Mouse (Mus musculus) adrenal gland, adult 18-20 months (tissue): Measurements from ENCODE around the gene Cul3. TPM values are rescaled to one million over a fixed set of nuclear protein-coding genes. Genes with fewer than 3 reads are reported as not detected.
A peak's percentile ranks its signal among the peaks of the same experiment; 100 is the strongest.
"Not testable (repeated sequence)": the region's sequence is repeated elsewhere in the genome, so short reads cannot be mapped to it uniquely, and the experiment has no call there.

Source experiments
- DNase-seq, 2 experiments: peaks; one replicate each; pipeline ENCODE4 v3.0.0; 2021 to 2022; ENCODE audit warnings: low spot score in 2 of 2
- long read RNA-seq, 2 experiments: library from polyadenylated mRNA; stranded (forward); transcript quantifications; one replicate each; pipeline ENCODE4 v2.0.0; 2021
- total RNA-seq, 2 experiments: library from RNA; stranded (reverse); gene quantifications; 1 replicate in 1 of 2; 2 replicates in 1 of 2; pipeline ENCODE4 v1.2.3; 2021

The Cul3 gene
- total RNA-seq, result 100 to 1,000 TPM; 121 to 125 TPM
- long read RNA-seq, experiment 1, full-length matches to known transcripts, result 81 of 88 reads
- long read RNA-seq, experiment 1, partial matches to known transcripts, result 0 of 88 reads
- long read RNA-seq, experiment 1, other reads (novel, unspliced or antisense), result 7 of 88 reads
- long read RNA-seq, experiment 2, full-length matches to known transcripts, result 266 of 303 reads
- long read RNA-seq, experiment 2, partial matches to known transcripts, result 10 of 303 reads
- long read RNA-seq, experiment 2, other reads (novel, unspliced or antisense), result 27 of 303 reads

GRCm38 (mm10) chr1:80340436-80341376, at the start of gene Cul3:
TSS of gene Cul3 (minus strand) at chr1:80340480.
- DNase-seq, result peak; percentile 90 to 91

DNA sequence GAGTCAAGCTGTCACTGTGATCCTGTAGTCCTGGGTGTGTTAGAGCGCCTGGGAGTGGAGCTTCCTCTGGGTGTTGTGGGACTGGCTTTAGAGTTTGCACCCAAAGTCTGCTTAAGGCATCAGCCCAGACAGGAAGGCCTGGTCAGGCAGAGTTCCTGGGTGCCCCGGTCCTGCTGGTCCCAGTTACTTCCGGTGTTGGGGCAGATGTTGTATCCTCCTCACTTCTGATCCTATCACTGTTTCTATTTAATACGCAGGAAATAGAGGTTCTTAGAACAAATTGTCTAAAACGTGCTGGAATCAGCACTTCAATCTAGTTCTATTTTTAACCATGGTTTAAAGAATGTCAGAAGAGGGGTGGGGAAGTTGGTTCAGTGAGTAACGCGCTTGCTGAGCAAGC, 49.2 kb upstream of the Cul3 start:
- no peak for DNase-seq

GRCm38 (mm10) chr1:80383613-80384589, 43.6 kb upstream of the Cul3 start:
- no peak for DNase-seq

- no peak for DNase-seq
These were observed 42.6 kb upstream of the Cul3 start for GRCm38 (mm10) chr1:80382928-80383327.

DNA sequence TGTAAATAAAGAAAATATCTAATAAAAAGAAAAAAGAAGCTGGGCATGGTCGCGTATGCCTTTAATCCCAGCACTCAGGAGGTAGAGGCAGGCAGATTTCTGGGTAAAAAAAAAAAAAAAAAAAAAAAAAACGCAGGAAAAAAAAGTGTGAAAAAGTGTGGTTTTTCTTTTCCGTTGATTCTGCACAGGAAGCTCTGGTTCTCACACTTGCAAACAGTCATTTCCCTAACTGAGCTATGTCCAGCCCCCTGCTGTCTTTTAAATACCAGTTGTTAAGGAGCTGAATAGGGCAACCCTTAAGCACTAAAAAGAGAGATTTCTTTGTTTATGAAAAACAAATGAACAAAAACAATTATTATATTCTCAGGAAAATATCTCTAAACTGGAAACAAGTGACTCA, 41.0 kb upstream of the Cul3 start:
- no peak for DNase-seq

DNA sequence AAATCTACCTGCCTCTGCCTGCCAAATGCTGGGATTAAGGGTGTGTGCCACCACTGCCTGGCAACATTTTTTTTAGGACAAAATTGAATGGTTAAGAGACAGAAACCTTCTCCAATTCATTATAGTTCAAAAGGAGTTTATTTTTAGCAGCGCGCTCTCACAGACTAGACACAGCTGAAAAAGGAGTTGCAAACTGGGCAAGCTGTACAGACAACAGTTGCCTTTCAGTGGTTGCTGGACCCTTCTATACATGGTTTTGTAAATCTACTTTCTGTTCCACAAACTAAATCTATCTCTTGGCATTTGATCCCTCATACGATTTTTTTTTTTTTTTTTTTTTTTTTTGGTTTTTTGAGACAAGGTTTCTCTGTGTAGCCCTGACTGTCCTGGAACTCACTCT, 31.7 kb upstream of the Cul3 start:
- DNase-seq, result no peak

DNA sequence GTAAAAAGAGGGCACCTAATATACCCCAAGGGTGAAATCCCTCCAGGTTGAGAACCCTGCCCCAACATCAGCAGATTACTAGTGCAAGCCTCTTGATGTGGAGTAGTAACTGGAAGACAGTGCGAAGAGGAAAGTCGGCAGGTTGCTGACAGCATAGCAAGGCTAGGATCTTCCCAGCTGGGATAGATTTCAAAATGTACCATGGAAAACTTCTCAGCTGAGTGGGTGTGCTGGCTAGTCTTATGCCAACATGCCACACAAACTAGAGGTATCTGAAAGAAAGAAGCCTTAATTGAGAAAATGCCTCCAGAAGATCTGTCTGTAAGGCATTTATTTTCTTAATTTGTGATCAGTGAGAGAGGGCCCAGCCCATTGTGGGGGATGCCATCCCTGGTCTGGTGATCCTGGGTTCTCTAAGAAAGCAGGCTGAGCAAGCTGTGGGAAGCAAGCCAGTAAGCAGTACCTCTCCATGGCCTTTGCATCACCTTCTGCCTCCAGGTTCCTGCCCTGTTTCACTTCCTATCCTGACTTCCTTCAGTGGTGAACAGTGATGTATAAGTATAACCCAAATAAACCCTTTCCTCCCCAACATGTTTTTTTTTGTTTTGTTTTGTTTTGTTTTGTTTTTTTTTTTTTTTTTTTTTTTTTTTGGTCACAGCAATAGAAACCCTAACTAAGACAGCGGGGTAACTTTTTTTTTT, 31.1 kb upstream of the Cul3 start:
- DNase-seq, result no peak

DNA sequence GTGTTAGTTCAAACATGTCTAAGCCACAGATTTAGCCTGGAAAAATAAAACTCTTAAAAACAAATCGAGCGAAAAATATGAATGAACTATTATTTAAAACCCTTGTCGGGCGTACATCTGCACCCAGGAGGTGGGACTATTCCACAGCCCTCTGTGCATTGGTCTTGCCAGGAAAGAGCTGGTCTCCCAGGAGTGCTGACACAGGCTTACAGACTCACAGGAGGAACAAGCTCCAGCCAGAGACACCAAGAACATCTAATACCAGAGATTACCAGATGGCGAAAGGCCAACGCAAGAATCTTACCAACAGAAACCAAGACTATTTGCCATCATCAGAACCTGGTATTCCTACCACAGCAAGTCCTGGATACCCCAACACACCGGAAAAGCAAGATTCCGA, 23.2 kb upstream of the Cul3 start:
- no peak for DNase-seq

GRCm38 (mm10) chr1:80362946-80363345, 22.7 kb upstream of the Cul3 start:
- no peak for DNase-seq

DNA sequence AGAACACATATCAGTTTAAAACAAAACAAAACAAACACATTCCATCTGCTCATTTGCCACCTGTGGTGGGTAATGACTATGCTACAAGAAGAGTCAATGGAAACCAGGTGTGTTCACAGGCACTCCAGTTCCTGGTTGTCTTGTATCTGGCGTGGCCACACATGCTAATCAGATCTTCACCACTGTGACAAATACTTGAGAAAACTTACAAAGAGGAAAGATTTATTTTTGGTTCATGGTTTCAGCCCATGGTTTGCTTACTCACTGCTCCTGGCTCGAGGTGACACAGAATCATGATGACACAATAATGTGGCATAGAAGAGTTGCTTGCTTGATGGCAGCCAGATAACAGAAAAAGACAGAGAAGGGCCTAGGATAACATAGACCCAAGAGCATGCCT, 22.1 kb upstream of the Cul3 start:
- no peak for DNase-seq

- DNase-seq, result not testable (repeated sequence)
These were observed 21.5 kb upstream of the Cul3 start for GRCm38 (mm10) chr1:80361771-80362170.

DNA sequence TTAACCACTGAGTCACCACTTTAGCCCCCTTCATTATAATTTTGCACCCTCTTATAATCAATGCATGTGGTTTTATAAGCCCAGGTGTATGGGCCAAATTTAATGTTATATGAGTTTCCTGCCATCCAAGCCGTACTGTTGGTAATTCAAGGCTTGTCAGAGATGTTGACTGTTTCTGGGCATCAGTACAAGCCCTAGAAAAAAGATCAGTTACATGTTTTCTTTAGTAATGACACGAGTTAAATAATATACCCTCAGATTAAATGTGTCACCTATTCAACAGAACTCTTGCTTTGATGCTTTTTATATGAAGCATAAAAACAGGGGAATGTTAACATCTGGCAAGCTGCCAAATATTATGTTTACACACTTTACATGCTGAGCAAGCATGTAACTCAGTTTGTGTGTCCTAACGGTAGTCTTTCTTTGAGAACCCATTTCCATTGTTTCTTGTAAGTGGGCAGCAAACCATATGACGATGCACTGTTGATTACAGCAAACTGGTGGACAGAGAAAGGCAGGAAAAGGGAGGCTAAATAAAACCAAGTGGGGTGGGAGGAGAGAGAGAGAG, 19.8 kb upstream of the Cul3 start:
- DNase-seq, result no peak

GRCm38 (mm10) chr1:80340061-80340435, 232 bp downstream of the Cul3 start:
- peak in 1 of 2 experiments; percentile 65 for DNase-seq

- peak in 1 of 2 experiments; percentile 42 for DNase-seq
These were observed 757 bp downstream of the Cul3 start for GRCm38 (mm10) chr1:80339425-80340021.

- DNase-seq, result no peak
These were observed 1.9 kb downstream of the Cul3 start for GRCm38 (mm10) chr1:80338398-80338797.

- DNase-seq, result no peak
These were observed 4.4 kb downstream of the Cul3 start for GRCm38 (mm10) chr1:80335726-80336368.

GRCm38 (mm10) chr1:80335118-80335517, 5.2 kb downstream of the Cul3 start:
- no peak for DNase-seq

DNA sequence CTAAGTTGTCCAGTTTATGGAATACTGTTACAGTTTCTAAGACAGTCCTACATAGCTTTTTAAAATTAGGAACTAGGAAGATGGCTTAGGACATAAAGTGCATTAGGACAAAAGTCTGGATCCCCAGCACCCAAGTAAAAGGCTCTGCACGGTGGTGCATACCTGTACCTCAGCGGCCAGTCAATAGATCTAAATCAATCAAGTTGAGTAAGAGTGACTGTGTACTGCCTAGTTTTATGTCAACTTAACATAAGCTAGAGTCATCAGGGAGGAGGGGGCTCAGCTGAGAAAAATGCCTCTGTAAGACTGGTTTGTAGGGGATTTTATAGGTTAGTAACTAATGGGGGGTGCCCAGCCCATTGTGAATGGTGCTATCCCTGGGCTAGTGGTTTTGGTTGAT, 9.3 kb downstream of the Cul3 start:
- no peak for DNase-seq

GRCm38 (mm10) chr1:80325761-80326160, 14.5 kb downstream of the Cul3 start:
- no peak for DNase-seq
